Mouse (Mus musculus): Measurements from ENCODE around the gene Ncbp3. TPM values are rescaled to one million over a fixed set of nuclear protein-coding genes. Genes with fewer than 3 reads are reported as not detected.

The Ncbp3 gene
- polyA plus RNA-seq, 1 experiment from 2014 or later, result 11.1 TPM

Other genes starting within 250 kb of the Ncbp3 start
- 5.4 and 5.9 TPM in 2 replicates for gene Atp2a3, start 86.6 kb upstream of the Ncbp3 start, polyA plus RNA-seq (2015; fragmentation: Nextera tagmentation; extraction: Ambion mirVana)
- gene P2rx1, start 48.7 kb upstream of the Ncbp3 start, polyA plus RNA-seq (2015; fragmentation: Nextera tagmentation; extraction: Ambion mirVana), result 1.7 and 3.1 TPM in 2 replicates
- gene Camkk1, start 28.8 kb upstream of the Ncbp3 start, polyA plus RNA-seq (2015; fragmentation: Nextera tagmentation; extraction: Ambion mirVana), result 7.4 and 7.7 TPM in 2 replicates
- 0.24 and 0.44 TPM in 2 replicates for gene Itgae, start 42.8 kb downstream of the Ncbp3 start, polyA plus RNA-seq (2015; fragmentation: Nextera tagmentation; extraction: Ambion mirVana)
- gene Haspin, start 90.5 kb downstream of the Ncbp3 start, polyA plus RNA-seq (2015; fragmentation: Nextera tagmentation; extraction: Ambion mirVana), result 16.9 and 18.5 TPM in 2 replicates
- 0.81 TPM in 2 replicates for gene P2rx5, start 112.6 kb downstream of the Ncbp3 start, polyA plus RNA-seq (2015; fragmentation: Nextera tagmentation; extraction: Ambion mirVana)
- 121 and 123 TPM in 2 replicates for gene Emc6, start 129.3 kb downstream of the Ncbp3 start, polyA plus RNA-seq (2015; fragmentation: Nextera tagmentation; extraction: Ambion mirVana)
- gene Tax1bp3, start 129.3 kb downstream of the Ncbp3 start, polyA plus RNA-seq (2015; fragmentation: Nextera tagmentation; extraction: Ambion mirVana), result 231 and 251 TPM in 2 replicates
- gene Ctns, start 151.3 kb downstream of the Ncbp3 start, polyA plus RNA-seq (2015; fragmentation: Nextera tagmentation; extraction: Ambion mirVana), result 21.5 and 22.4 TPM in 2 replicates
- 2.4 and 2.6 TPM in 2 replicates for gene Shpk, start 151.7 kb downstream of the Ncbp3 start, polyA plus RNA-seq (2015; fragmentation: Nextera tagmentation; extraction: Ambion mirVana)
- 0.24 TPM in 1 of 2 replicates, not detected in the other for gene Trpv1, start 186.5 kb downstream of the Ncbp3 start, polyA plus RNA-seq (2015; fragmentation: Nextera tagmentation; extraction: Ambion mirVana)
- gene Trpv3, start 219.6 kb downstream of the Ncbp3 start, polyA plus RNA-seq (2015; fragmentation: Nextera tagmentation; extraction: Ambion mirVana), result 0.12 and 0.21 TPM in 2 replicates

Measured in kidney, embryonic 16.5 days (tissue).